Mouse (Mus musculus): ENCODE data around the gene Pml.

- TF ChIP-seq EP300 (IDR thresholded peaks at IDR 0.05; ENCODE audit: low read depth) = no peak
- no peak for TF ChIP-seq CTCF (IDR thresholded peaks at IDR 0.05; ENCODE audit: low read depth)
Measured at GRCm38 (mm10) chr9:58276346-58276745, 26.8 kb upstream of the Pml start.
